Mouse (Mus musculus) heart, adult 2 months (tissue): ENCODE measurements at regions not wholly inside any gene's neighbourhood (a gene's known extent, or its start where the extent isn't known, plus 50 kb on each side); places are given as distances from the start of the nearest gene placed in this dataset.

Experiments
- CTCF ChIP-seq: fragments of 200-600 bp; IDR thresholded peaks from 2 replicates; pipeline ENCODE4 v1.8.1; 2022; ENCODE audit warnings: antibody characterized with exemption, mild to moderate bottlenecking, moderate library complexity
- EP300 ChIP-seq: fragments of 200-500 bp; IDR thresholded peaks from 2 replicates; pipeline ENCODE4 v1.6.1; 2011; ENCODE audit warnings: low read depth, low read length, control low read depth; ENCODE audit not compliant: insufficient read depth
- POLR2A ChIP-seq: fragments of 200-500 bp; IDR thresholded peaks from 2 replicates; pipeline ENCODE4 v1.6.1; 2011; ENCODE audit warnings: mild to moderate bottlenecking, low read depth, low read length, control low read depth; ENCODE audit not compliant: insufficient read depth

- TF ChIP-seq CTCF = no peak
- TF ChIP-seq POLR2A = no peak
- no peak for TF ChIP-seq EP300
These were observed 56.5 kb upstream of the Ssbp2 start for GRCm38 (mm10) chr13:91403632-91404031.
